Mouse (Mus musculus): ENCODE measurements around the gene Foxo1.

Foxo1 gene

DNA sequence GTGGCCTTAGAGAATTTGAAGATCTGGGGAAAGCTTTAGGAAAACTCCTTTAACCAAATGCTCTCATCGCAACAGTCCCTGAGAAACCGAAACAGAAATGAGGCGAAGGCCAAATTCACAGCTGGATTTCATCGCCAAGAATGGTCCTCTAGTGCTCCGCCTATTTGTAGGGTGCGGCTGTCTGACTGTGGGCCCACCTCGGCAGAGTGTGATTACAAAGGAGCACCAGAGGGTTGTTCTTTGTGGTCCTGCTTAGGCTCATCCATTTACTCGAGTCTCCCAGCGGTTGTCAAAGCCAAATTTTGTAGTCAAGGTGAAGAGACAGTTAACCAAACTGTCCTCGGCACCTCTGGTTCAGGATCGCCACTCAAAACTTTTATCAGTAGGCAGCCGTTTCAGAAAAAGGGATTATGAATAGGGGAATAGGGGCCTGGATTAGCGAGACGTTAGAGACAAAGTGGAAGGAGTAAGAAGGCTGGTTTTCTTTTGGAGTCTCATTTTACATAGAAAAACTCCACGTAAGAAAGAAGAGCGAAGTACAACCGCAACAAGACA is 1.5 kb upstream of the Foxo1 start:
- in situ Hi-C loops (cut with MboI, MseI) = loop anchor here (5.0 to 25.0 kb wide), 3 partner anchors 138 to 371 kb away; no protein-coding TSS in a partner anchor

DNA sequence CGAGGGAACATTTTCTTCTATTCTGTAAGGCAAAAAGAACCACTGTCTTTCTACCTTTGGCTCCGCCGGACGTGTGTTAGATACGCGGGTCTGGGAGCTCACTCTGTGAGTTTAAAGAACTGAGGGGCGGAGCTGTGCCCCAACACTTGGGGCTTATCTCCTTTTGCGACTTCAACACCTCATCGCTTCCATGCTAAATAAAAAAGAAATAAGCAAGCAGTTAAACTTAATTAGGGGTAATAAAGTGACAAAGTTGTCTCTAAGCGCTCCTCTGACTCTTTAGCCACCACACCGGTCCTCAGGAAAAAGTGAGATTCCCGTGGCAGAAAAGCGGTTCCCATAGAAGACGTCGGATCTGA is 864 bp upstream of the Foxo1 start:
- in situ Hi-C loops (cut with MboI, MseI) = loop anchor here (5.0 to 25.0 kb wide), 3 partner anchors 138 to 370 kb away; no protein-coding TSS in a partner anchor

DNA sequence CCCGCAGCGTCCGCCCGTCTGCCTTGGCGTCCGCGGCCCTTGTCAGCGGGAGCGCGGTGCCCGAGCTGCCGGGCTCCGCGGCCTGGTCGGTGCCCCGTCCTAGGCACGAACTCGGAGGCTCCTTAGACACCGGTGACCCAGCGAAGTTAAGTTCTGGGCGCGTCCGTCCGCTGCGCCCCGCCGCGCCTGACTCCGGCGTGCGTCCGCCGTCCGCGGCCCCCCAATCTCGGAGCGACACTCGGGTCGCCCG is 276 bp downstream of the Foxo1 start:
- in situ Hi-C loops (cut with MboI, MseI) = loop anchor here (5.0 to 25.0 kb wide), 3 partner anchors 136 to 369 kb away; no protein-coding TSS in a partner anchor

DNA sequence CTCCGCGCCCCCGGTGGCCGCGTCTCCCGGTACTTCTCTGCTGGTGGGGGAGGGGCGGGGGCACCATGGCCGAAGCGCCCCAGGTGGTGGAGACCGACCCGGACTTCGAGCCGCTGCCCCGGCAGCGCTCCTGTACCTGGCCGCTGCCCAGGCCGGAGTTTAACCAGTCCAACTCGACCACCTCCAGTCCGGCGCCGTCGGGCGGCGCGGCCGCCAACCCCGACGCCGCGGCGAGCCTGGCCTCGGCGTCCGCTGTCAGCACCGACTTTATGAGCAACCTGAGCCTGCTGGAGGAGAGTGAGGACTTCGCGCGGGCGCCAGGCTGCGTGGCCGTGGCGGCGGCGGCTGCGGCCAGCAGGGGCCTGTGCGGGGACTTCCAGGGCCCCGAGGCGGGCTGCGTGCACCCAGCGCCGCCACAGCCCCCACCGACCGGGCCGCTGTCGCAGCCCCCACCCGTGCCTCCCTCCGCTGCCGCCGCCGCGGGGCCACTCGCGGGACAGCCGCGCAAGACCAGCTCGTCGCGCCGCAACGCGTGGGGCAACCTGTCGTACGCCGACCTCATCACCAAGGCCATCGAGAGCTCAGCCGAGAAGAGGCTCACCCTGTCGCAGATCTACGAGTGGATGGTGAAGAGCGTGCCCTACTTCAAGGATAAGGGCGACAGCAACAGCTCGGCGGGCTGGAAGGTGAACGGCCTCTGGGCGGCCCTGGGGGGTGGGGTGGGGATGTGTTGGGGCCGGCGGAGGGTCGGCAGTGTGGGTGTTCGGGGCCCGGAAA is 789 bp downstream of the Foxo1 start:
- in situ Hi-C loops (cut with MboI, MseI) = loop anchor here (5.0 to 25.0 kb wide), 3 partner anchors 136 to 368 kb away; no protein-coding TSS in a partner anchor

DNA sequence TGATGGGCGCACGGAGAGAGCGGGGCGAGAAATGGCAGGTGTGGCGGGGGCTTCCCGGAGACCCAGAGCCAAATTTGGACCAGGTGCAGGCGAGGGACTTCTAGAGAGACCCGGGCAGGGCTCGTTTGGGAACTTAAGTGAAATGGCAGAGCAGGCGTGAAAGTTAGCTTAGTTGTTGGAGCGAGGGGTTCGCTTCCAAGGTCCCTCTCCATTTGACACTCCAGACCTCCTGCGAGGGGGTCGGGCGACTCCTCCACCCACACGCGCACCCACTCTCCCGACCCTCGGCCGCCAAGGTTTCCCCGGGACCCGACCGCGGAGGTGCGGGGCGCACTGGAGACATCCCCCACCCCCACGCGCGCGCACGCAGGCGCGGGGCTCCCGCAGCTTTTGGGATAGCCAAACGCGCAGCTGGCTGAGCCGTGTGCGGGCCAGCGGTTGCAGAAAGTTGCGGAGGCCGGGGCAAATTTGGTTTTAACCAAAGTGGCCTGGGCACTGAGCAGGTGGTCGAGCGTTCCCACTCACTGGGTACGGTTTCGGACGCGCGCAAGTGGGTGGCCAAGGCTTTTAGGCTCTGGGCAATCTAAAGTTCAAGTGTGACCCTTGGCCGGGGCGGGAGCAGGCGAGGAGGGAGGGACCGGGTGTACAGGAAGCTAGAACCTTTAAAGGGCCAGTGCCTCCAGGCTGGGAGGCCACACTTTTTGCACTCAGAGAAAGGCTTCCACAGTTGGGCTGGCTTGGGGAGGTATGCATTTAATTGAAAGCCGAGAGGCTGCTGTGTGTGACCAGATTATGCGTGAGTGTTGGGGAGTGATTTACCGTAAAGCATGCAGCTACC is 1.6 kb downstream of the Foxo1 start:
- in situ Hi-C loops (cut with MboI, MseI) = loop anchor here (5.0 to 25.0 kb wide), 3 partner anchors 135 to 368 kb away; no protein-coding TSS in a partner anchor

DNA sequence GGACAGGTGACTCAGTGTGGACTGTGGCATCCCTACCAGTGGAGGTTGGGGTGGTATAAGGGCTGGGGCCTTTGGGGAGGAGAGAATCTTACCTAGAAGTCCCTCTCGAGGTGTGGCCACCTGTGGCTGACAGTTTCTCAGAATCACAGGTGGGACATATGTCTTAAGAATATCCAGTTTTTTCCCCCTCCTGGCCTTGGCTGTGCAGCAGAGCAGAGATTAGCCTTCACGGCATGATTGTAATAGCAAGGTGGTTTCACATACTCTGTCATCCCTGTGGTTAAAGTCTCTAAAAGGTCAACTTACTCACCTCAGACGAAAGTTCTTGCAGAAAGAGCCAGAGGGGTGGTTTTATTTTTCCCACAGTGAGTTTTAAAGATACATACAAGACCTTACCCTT is 2.4 kb downstream of the Foxo1 start:
- in situ Hi-C loops (cut with MboI, MseI) = loop anchor here in 1 of 2 experiments (25.0 kb wide), 1 partner anchor 367 kb away; no protein-coding TSS in a partner anchor

DNA sequence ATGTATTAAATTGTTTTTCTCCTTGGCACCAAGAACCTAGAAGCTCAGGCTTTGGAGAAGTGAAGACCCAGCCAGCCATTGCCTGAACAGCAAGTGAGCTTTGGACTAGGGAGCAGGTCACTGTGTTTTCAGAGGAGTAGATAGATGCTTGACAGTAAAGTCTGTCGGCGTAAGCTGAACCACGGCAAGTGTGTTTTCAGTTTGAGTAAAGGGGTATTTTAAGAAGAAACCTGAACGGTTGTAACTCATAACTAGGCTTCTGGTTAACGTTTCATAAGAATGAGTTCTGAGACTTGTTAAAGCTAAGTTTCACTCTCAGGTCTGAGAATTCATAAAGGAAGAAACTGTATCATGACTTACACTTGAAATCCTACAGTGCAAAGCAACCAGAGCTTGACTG is 3.2 kb downstream of the Foxo1 start:
- in situ Hi-C loops (cut with MboI, MseI) = loop anchor here in 1 of 2 experiments (25.0 kb wide), 1 partner anchor 366 kb away; no protein-coding TSS in a partner anchor

DNA sequence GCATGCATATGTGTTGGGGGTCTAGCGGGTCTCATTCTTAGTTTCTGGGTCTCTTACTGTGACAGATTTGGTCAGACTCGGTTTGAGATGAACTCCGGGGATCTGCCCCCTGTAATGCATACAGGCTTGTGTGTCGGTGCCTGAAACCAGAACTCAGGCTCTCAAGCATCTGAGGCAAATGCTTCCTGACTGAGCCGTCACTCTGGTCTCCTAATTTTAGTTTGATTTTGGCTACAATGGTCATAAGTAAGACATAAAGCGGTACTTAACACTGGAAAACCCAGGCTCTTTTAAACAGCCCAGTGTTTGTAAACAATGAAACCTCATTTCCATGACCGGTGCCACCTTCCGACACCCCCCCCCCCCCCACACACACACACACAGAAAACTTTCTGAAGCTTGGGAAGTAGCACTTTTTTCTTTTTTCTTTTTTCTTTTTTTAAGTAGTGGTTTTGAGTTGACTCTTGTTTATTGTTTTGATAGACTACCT is 4.3 kb downstream of the Foxo1 start:
- in situ Hi-C loops (cut with MboI, MseI) = loop anchor here in 1 of 2 experiments (25.0 kb wide), 1 partner anchor 365 kb away; no protein-coding TSS in a partner anchor

DNA sequence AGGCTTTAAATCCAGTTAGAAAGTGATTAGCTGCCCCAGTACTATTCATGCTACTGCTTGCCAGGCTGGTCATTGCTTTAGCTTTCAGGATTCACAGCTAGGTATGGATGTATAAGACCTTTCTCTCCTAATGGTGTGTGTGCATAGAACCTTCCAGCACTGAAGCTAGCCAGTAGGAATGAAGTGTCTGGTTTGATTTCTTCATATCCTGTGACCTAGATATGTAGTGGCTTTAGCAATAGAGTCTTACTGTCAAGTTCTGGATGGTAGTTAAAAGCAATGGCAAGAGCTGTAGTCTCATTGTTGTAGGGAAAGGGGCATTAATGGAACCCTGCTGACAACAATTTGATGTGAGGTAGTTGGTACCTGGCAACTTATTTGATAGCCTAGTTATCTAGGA is 6.3 kb downstream of the Foxo1 start:
- in situ Hi-C loops (cut with MboI, MseI) = loop anchor here in 1 of 2 experiments (25.0 kb wide), 1 partner anchor 363 kb away; no protein-coding TSS in a partner anchor

DNA sequence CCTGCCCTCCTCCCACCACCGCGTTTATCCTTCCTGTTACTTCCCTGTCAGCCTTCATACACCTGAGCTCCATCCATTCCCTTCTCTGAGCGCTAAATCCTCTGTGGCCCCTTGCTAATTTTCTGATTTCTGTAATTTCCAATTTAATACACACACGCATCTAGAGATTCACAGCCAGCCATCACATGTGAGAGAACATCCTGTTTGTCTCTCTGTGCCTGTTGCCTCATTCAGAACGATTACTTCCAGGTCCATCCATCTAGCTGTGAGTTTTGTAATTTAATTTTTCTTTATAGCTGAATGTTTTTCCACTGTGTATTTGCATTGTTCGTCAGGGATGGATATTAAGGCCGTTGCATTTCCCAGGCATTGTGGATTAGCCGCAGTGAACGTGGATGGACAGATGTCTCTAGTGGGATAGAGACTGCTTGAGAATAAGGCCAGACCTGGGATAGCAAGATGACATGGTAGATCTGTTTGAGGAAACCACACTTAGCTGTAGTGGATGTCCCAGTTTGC is 7.0 kb downstream of the Foxo1 start:
- in situ Hi-C loops (cut with MboI, MseI) = no loop called here

DNA sequence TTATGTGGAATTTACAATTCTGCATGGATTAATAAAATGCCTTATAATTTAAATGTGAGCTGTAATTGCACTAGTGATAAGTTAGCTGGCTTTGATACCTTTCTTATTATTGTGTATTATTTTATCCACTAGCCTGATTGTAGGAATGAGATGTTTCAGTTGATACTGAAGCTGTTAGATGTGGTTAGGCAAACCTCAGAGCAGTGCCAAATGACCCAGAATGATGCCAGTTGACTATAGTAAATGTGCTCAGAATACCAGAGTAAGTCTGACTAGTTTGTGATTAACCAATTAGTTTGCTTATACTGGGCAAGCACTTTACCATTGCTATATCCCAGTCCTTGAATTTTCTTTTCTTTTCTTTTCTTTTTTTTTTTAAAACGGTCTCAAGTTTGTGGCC is 12.5 kb downstream of the Foxo1 start:
- in situ Hi-C loops (cut with MboI, MseI) = no loop called here

DNA sequence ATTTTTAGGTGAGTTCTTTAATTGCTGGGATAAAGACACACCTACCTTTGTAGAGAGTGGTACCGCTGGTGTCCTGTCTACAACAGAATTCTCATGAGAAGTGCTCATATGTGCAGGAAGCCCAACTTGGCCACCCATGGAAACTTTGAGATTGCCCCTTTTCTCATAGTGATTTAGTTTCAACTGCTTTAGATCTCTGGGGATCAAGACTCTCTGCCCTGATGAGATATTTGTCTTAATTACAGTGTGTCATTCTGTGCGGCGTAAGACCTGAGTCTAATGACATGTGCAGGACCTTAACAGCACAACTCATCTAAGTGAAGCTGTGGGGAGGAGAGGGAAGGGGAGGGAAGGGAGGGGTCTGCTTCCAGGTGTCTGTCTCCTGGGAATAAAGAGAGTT is 13.7 kb downstream of the Foxo1 start:
- in situ Hi-C loops (cut with MboI, MseI) = no loop called here

DNA sequence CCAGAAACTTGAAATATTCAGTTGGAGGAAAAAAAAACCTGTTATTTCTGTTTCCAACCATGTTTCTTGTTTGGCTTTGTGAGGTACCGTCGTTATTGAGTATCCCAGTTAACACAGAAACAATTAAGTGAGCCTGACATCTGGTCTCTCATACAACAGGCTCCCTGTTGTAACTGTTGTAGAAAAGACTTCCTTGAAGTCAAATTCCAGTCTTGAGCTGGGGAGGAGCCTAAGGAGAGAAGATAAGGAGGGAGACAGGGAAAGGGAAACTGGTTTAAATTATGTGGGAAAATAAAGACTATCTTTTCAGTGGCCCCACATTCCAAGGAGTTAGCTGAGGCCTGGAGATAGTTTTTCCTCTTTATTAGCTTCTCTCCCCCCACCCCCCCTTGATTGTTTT is 14.2 kb downstream of the Foxo1 start:
- in situ Hi-C loops (cut with MboI, MseI) = no loop called here

DNA sequence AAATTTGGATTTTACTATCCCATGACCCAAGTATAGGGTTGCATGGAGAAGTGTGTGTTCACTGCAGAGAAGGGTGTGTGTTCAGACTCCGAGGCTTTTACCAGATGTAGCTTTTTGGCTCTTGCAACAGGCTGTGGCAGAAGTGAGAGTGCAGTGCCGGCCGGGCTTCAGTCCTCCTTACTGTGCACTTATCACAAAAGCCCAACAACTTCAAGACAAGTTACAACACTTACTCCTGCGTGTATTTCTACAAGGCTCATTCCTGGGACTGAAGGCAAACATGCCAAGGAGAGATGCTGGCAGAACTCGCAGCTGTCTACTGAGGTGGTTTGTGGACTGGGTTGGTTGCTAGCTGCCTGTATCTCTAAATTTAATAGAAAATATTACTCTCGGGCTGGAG is 15.4 kb downstream of the Foxo1 start:
- in situ Hi-C loops (cut with MboI, MseI) = no loop called here

DNA sequence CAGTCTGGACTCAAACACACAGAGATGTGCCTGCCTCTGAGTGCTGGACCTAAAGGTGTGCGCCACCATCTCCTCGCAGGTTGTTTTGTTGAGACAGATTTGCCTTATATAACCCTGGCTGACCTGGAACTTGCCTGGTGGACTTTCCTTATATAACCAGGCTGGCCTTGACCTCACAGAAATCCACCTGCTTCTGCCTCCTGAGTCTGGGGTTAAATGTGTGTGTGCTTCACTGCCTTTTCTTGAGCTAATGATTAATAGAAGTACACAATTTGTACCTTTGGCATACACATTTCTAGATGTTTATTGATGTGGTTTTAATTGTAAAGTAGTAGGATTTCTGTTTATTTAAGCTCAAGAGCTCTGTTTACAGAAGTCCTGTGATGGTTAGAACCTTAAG is 22.7 kb downstream of the Foxo1 start:
- in situ Hi-C loops (cut with MboI, MseI) = no loop called here

DNA sequence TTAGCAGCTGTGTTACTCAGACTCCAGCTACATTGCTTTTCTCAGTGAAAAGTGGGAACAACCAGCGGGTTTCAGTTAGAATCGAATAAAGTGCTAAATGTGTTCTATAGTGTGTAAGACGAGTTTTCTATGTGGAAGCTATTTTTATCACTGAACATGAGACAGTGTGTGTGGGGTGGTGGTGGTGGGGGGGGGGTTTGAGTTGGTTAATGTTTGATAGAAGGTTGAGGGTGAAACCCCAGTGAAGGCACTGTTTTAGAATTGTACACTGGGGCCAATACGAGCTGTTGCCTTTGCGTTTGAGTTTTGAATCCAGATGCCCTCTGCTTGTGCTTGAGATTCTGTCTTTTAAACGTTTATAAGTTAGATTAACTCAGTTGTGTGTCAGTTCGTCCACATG is 24.4 kb downstream of the Foxo1 start:
- in situ Hi-C loops (cut with MboI, MseI) = no loop called here

DNA sequence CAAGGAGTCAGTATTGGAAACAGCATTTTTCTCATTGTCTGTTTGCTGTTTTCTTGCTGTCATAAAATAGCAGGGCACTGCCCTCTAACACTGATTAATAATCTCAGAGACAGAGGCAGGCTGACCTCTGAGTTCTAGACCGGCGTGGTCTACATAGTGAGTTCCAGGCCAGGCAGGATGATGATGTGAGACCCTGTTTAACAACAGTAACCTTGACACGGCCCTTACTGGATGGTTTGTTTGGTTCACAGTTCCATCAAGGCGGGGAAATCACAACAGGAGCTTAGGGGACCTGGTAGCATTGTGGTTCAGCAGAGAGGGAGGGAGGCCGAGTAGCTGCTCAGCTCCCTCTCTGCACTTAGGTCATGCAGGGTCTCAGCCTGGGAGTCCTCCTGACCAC is 25.8 kb downstream of the Foxo1 start:
- in situ Hi-C loops (cut with MboI, MseI) = no loop called here

DNA sequence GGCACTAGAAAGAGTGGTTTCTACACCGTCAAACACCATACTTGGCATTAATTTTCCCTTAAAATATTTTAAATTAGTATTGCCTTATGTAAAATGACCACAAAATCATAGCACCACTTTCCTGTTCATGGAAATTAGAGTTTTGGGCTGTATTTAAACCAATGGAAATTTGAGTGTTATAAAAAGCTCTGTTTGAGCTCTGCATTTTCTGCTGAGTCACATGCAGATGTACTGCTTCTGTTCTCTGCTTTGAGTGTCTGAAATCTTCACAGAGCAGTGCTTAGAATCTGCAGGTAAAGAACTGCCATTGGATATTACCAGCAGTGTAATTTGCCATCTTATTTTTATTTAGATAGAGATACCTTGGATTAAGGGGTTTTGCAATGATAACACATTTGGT is 27.6 kb downstream of the Foxo1 start:
- in situ Hi-C loops (cut with MboI, MseI) = no loop called here

DNA sequence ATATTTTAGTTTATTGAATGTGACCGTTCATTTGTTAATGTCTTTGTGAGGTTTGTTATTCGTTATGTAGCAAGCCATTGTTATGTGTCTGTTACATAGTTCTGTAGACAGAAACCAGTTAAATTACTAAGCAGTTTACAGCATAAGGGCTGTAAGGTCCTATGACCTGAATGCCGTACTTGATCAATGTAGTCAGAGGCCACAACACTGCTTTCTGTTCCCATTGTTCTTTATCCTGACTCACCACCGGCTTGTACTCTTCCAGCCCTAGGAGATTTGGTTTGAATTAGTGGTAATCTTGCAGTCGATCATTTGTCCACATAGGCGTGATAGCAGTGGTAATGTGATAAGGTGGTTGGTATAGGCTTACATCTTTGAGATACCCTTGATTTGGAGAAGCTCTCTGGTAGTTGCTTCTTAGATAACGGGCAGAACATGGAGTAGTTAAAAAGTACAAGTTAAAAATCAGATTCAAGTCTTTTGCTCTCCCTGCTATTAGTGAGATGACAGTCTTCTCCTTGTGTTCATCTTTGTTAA is 28.2 kb downstream of the Foxo1 start:
- in situ Hi-C loops (cut with MboI, MseI) = no loop called here

DNA sequence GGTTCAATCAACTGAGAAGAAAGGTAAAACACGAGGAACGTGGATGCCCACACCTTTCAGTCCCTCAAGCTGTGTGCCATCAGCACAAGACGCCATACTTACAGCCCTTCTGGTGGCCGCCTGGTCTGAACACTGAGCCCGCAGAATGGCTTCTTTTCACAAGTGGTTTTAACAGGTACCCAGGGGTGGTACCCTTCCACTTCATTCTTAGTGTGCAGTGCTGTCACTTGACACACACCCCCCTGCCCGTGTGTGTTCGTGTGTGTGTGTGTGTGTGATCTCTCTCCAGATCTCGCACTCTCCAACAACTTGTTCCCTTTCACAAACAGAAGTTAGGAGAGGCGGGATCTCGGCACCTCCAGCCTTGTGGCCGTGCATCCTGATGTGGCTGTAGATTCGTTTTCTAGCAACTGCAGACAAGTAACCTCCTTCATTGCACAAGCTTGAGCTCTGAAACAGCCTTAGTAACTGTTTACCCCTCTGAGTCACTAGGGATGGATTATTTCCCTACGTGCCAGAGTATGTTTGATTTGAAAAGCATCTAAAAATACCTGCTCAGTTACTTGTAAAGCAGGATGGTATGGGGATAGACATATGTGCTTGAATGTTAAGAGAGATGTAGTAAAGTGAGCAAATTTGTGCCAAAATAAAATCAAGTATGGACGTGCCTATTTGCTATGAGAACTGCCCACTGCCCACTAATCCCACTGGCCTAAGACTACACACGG is 29.3 kb downstream of the Foxo1 start:
- in situ Hi-C loops (cut with MboI, MseI) = no loop called here

DNA sequence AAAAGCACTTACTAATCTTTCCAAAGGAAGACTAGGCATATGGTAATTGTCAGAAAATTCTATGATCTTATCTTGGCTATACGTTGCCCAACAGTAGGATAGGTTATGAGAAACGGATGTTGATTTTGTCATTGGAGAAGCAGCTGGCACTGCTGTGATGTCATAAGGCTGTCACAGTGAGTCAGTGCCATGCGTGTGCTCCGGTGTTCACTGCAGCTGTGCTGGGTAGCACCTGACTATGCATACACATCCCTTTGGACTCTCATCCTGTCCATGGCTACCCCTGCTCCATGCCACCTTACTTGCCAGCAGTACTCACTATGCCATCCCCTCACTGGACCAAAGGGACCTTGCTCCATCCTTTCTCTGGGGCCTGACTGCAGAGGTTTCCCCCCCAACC is 30.5 kb downstream of the Foxo1 start:
- in situ Hi-C loops (cut with MboI, MseI) = no loop called here
